ENCODE assay signal across 13 mouse cellular contexts in the genomic region with DNA sequence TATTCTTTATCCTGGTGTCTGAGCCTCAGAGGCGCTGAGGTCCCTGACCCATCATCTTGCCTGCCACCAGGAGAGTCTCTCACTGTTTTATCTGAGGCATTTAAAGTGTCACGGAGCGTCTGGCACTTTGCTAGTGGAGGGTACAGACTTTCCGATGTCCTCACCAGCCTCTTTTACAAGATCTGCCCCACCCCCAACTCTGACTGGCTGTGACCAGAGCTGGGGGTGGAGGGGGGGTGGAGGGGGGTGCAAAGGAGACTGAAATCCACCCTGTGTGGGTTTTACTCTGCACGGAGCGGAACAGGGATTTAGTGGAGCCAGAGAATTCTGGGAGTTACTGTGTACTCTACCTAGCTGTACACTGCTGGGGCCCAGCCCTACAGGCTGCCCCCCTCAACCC.
DNase-seq lines count a peak whose midpoint lies in the region; ATAC-seq and TF ChIP-seq lines count a peak whose summit lies in the region.
"Had no signal": no experiment of that assay in that cellular context is flagged by ENCODE, and none has a peak within 500 bp of the region (broad histone marks: within the 10 kb centered on the region; RNA-seq: fewer than 3 reads in every experiment).

No protein-coding gene starts in this region.

- peaks cover 29% of the 10 kb centered on the region for H3K4me1 ChIP-seq in forebrain, embryonic 11.5 days (replicated peaks; ENCODE audit: control insufficient read depth, insufficient read depth, low read length)
- peaks cover 41% of the 10 kb centered on the region for H3K4me1 ChIP-seq in forebrain, embryonic 16.5 days (replicated peaks; ENCODE audit: control insufficient read depth, insufficient read depth, low read length)
- peaks cover 71% of the 10 kb centered on the region for H3K4me1 ChIP-seq in hindbrain, embryonic 10.5 days (replicated peaks)
- peaks cover 40% of the 10 kb centered on the region for H3K4me1 ChIP-seq in hindbrain, postnatal 0 days (ENCODE audit: insufficient read depth, low read length)
- peaks cover 29% of the 10 kb centered on the region for H3K4me1 ChIP-seq in embryonic facial prominence, embryonic 13.5 days
- peaks cover 40% of the 10 kb centered on the region for H3K4me1 ChIP-seq in midbrain, embryonic 11.5 days (ENCODE audit: control insufficient read depth, insufficient read depth, low read length)

- no peak overlapping the region for H3K27ac ChIP-seq in forebrain, embryonic 11.5 days (ENCODE audit: low read depth, low read length)
- H3K27ac ChIP-seq in forebrain, embryonic 16.5 days (ENCODE audit: low read length) = no peak overlapping the region
- peak overlapping the region; percentile 77 for H3K27ac ChIP-seq in hindbrain, embryonic 10.5 days
- no peak overlapping the region for H3K27ac ChIP-seq in hindbrain, postnatal 0 days
- H3K27ac ChIP-seq in embryonic facial prominence, embryonic 13.5 days = no peak overlapping the region
- H3K27ac ChIP-seq in midbrain, embryonic 11.5 days (ENCODE audit: low read depth, low read length) = peak overlapping the region; percentile 26; the same call in 1 of the 2 replicates
- H3K27ac ChIP-seq: liver, embryonic 12.5 days; macrophage had no signal

- 27% methylated on average over 6 of the region's 6 CpGs for WGBS in forebrain, embryonic 11.5 days
- WGBS in forebrain, embryonic 16.5 days = 32% methylated on average over 6 of the region's 6 CpGs
- 24% methylated on average over 6 of the region's 6 CpGs for WGBS in hindbrain, embryonic 10.5 days
- 43% methylated on average over 6 of the region's 6 CpGs for WGBS in hindbrain, postnatal 0 days
- WGBS in embryonic facial prominence, embryonic 13.5 days = 21% methylated on average over 6 of the region's 6 CpGs
- whole genome bisulfite sequencing in midbrain, embryonic 11.5 days = 21% methylated on average over 6 of the region's 6 CpGs

- no peak overlapping the region for H3K4me3 ChIP-seq in forebrain, embryonic 11.5 days (ENCODE audit: low read depth, low read length)
- no peak overlapping the region for H3K4me3 ChIP-seq in forebrain, embryonic 16.5 days (replicated peaks; ENCODE audit: low read length)
- H3K4me3 ChIP-seq in hindbrain, embryonic 10.5 days = no peak overlapping the region; the same call in 1 of the 2 replicates
- H3K4me3 ChIP-seq in hindbrain, postnatal 0 days (ENCODE audit: low read length) = no peak overlapping the region
- no peak overlapping the region for H3K4me3 ChIP-seq in embryonic facial prominence, embryonic 13.5 days
- H3K4me3 ChIP-seq in midbrain, embryonic 11.5 days (ENCODE audit: low read depth, low read length) = no peak overlapping the region
- H3K4me3 ChIP-seq: liver, embryonic 12.5 days had no signal

- no peak for TF ChIP-seq CTCF in hindbrain, postnatal 0 days (IDR thresholded peaks at IDR 0.05; ENCODE audit: low read depth)

- H3K9me3 ChIP-seq in forebrain, embryonic 11.5 days (ENCODE audit: control insufficient read depth, low read length) = no peaks in the 10 kb centered on the region
- no peaks in the 10 kb centered on the region for H3K9me3 ChIP-seq in forebrain, embryonic 16.5 days (ENCODE audit: control insufficient read depth, low read length)
- H3K9me3 ChIP-seq in hindbrain, embryonic 10.5 days = no peaks in the 10 kb centered on the region
- no peaks in the 10 kb centered on the region for H3K9me3 ChIP-seq in hindbrain, postnatal 0 days (ENCODE audit: low read length)
- H3K9me3 ChIP-seq in embryonic facial prominence, embryonic 13.5 days = no peaks in the 10 kb centered on the region
- no peaks in the 10 kb centered on the region for H3K9me3 ChIP-seq in midbrain, embryonic 11.5 days (ENCODE audit: control insufficient read depth, low read length)
- H3K9me3 ChIP-seq: liver, embryonic 12.5 days had no signal

- DNase-seq in forebrain, embryonic 11.5 days (ENCODE audit: low spot score) = no peak
- no peak for DNase-seq in hindbrain, embryonic 10.5 days (ENCODE audit: low spot score)
- no peak for DNase-seq in hindbrain, postnatal 0 days (ENCODE audit: low spot score)
- no peak for DNase-seq in midbrain, embryonic 11.5 days (ENCODE audit: low spot score, missing footprints)
- no peak for DNase-seq in left cerebral cortex, postnatal 25 days (ENCODE audit: low spot score in 2 of 2)
- DNase-seq in urinary bladder, postnatal 14 days (ENCODE audit: low spot score) = no peak
- DNase-seq: cerebellum, adult 11-12 months; layer of hippocampus, postnatal 36 days; thymus, adult 2 months had no signal

- intact Hi-C loops in left cerebral cortex, postnatal 25 days (cut with DNase I) = no loop called here

- no peak overlapping the region for H3K4me2 ChIP-seq in forebrain, embryonic 11.5 days (ENCODE audit: low read depth, low read length, severe bottlenecking)
- no peak overlapping the region for H3K4me2 ChIP-seq in forebrain, embryonic 16.5 days (ENCODE audit: low read length)
- no peak overlapping the region for H3K4me2 ChIP-seq in hindbrain, postnatal 0 days (ENCODE audit: low read depth, low read length)
- H3K4me2 ChIP-seq in embryonic facial prominence, embryonic 13.5 days = 0 out of 2 replicates have a peak overlapping the region, but pooled peaks have one; percentile 5
- peak overlapping the region; percentile 2; the same call in 1 of the 2 replicates for H3K4me2 ChIP-seq in midbrain, embryonic 11.5 days
- H3K4me2 ChIP-seq: liver, embryonic 12.5 days had no signal

- H3K27me3 ChIP-seq in forebrain, embryonic 11.5 days (ENCODE audit: control insufficient read depth, insufficient read depth, low read length) = no peaks in the 10 kb centered on the region
- no peaks in the 10 kb centered on the region; the same call in 1 of the 2 replicates for H3K27me3 ChIP-seq in forebrain, embryonic 16.5 days (replicated peaks; ENCODE audit: control insufficient read depth, insufficient read depth, low read length)
- H3K27me3 ChIP-seq in hindbrain, embryonic 10.5 days (ENCODE audit: insufficient read depth, poor library complexity, severe bottlenecking) = peaks cover 7% of the 10 kb centered on the region
- no peaks in the 10 kb centered on the region for H3K27me3 ChIP-seq in hindbrain, postnatal 0 days (ENCODE audit: insufficient read depth, low read length)
- H3K27me3 ChIP-seq in embryonic facial prominence, embryonic 13.5 days = peaks cover 17% of the 10 kb centered on the region
- H3K27me3 ChIP-seq in midbrain, embryonic 11.5 days (ENCODE audit: control insufficient read depth, insufficient read depth, low read length) = no peaks in the 10 kb centered on the region

- H3K9ac ChIP-seq in forebrain, embryonic 11.5 days (ENCODE audit: low read length) = peak overlapping the region; percentile 33
- H3K9ac ChIP-seq in forebrain, embryonic 16.5 days (replicated peaks; ENCODE audit: low read depth, low read length) = no peak overlapping the region; the same call in 1 of the 2 replicates
- no peak overlapping the region for H3K9ac ChIP-seq in hindbrain, postnatal 0 days (replicated peaks; ENCODE audit: low read length)
- H3K9ac ChIP-seq in embryonic facial prominence, embryonic 13.5 days = peak overlapping the region; percentile 52
- peak overlapping the region; percentile 21; the same call in 1 of the 2 replicates for H3K9ac ChIP-seq in midbrain, embryonic 11.5 days (ENCODE audit: low read length)
- H3K9ac ChIP-seq: liver, embryonic 12.5 days had no signal

- ATAC-seq in forebrain, embryonic 11.5 days (replicated peaks; ENCODE audit: low FRiP score) = no peak
- ATAC-seq in forebrain, embryonic 16.5 days = no peak
- ATAC-seq in hindbrain, postnatal 0 days = no peak
- ATAC-seq in embryonic facial prominence, embryonic 13.5 days (ENCODE audit: insufficient number of reproducible peaks, insufficient read depth, low FRiP score, low TSS enrichment, low read depth) = peak; percentile 24; the same call in 1 of the 2 replicates
- ATAC-seq in midbrain, embryonic 11.5 days (ENCODE audit: low FRiP score) = peak; percentile 58; the same call in 1 of the 2 replicates
- ATAC-seq: liver, embryonic 12.5 days had no signal

- no peaks in the 10 kb centered on the region for H3K36me3 ChIP-seq in forebrain, embryonic 11.5 days (ENCODE audit: control insufficient read depth, insufficient read depth, low read length)
- no peaks in the 10 kb centered on the region for H3K36me3 ChIP-seq in forebrain, embryonic 16.5 days (ENCODE audit: control insufficient read depth, insufficient read depth)
- no peaks in the 10 kb centered on the region for H3K36me3 ChIP-seq in hindbrain, embryonic 10.5 days
- H3K36me3 ChIP-seq in hindbrain, postnatal 0 days (ENCODE audit: insufficient read depth, low read length) = no peaks in the 10 kb centered on the region
- no peaks in the 10 kb centered on the region for H3K36me3 ChIP-seq in embryonic facial prominence, embryonic 13.5 days
- no peaks in the 10 kb centered on the region for H3K36me3 ChIP-seq in midbrain, embryonic 11.5 days (ENCODE audit: control insufficient read depth, insufficient read depth, low read length)
- H3K36me3 ChIP-seq: liver, embryonic 12.5 days had no signal

Comparison
In these comparisons a context has a peak if more than half of its experiments do, and no peak if none do; other contexts are left out.
1. H3K27ac ChIP-seq: peak in hindbrain, embryonic 10.5 days (single experiment) and midbrain, embryonic 11.5 days (single experiment); none in forebrain, embryonic 11.5 days (single experiment), forebrain, embryonic 16.5 days (single experiment), hindbrain, postnatal 0 days (single experiment) and embryonic facial prominence, embryonic 13.5 days (single experiment).
2. H3K9ac ChIP-seq: peak in forebrain, embryonic 11.5 days (single experiment), embryonic facial prominence, embryonic 13.5 days (single experiment) and midbrain, embryonic 11.5 days (single experiment); none in forebrain, embryonic 16.5 days (single experiment) and hindbrain, postnatal 0 days (single experiment).
3. ATAC-seq: peak in embryonic facial prominence, embryonic 13.5 days (single experiment) and midbrain, embryonic 11.5 days (single experiment); none in forebrain, embryonic 11.5 days (single experiment), forebrain, embryonic 16.5 days (single experiment) and hindbrain, postnatal 0 days (single experiment).
4. H3K4me2 ChIP-seq: peak in embryonic facial prominence, embryonic 13.5 days (single experiment) and midbrain, embryonic 11.5 days (single experiment); none in forebrain, embryonic 11.5 days (single experiment), forebrain, embryonic 16.5 days (single experiment) and hindbrain, postnatal 0 days (single experiment).